Mouse (Mus musculus): Measurements from ENCODE around the gene Gm12216. TPM values are rescaled to one million over a fixed set of nuclear protein-coding genes. Genes with fewer than 3 reads are reported as not detected.

The Gm12216 gene
- total and polyA plus RNA-seq, 3 experiments, result not detected

DNA sequence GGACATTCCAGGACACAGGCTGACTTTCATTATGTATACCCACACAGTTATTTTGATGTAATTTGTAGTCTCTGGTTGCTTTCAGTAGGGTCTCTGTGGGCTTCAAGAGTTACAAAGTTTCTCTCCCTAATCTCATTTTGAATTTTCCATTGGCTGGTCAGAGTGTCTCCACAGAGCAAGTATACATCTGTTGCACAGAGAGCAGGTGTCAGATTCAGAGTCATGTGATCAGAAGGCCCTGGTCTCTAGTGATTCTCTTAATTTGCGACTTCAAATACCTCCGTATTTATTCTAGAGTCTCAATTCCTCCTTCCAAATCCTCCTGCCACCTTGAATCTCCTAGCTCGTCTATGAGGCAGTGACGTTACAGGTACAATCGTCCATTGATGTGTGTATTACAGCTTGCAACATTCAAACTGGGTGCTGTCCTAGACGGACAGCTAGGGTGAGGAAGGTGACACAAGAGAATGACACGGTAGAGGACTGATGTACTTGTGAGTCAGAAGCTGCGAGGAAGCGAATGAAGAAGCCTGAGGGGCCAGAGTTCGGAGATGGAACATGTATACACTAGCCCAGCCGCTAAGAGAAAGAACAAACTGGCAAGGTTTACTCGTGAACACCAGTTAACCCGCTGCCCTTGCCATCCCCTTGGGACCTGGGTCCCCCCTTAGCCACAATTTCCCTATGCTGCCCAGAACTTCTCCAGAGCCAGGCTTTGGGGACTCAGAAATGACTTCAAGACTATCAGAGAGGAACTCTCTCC lies 90.5 kb downstream of the Gm12216 start:
- no peak overlapping the region for H3K9ac ChIP-seq (ENCODE audit: control insufficient read depth, low read depth, low read length, poor library complexity, severe bottlenecking)
- H3K36me3 ChIP-seq (ENCODE audit: control insufficient read depth in 1 of 2, insufficient read depth in 2 of 2, low read length in 2 of 2), result peaks cover 0 to 9% of the 10 kb centered on the region in 2 experiments; a peak in 2 of 4 replicates
- peaks cover 0 to 16% of the 10 kb centered on the region in 2 experiments; a peak in 3 of 4 replicates for H3K4me1 ChIP-seq (ENCODE audit: control insufficient read depth in 1 of 2, insufficient read depth in 2 of 2, low read length in 2 of 2)
- no peak for TF ChIP-seq POLR2AphosphoS5 (IDR thresholded peaks at IDR 0.05; ENCODE audit: borderline replicate concordance, low read depth, low read length)
- TF ChIP-seq NELFE (IDR thresholded peaks at IDR 0.05; ENCODE audit: low read depth, low read length), result no peak
- no peak for TF ChIP-seq ETS1 (IDR thresholded peaks at IDR 0.05; ENCODE audit: low read depth, low read length)
- no peak for TF ChIP-seq MYB (IDR thresholded peaks at IDR 0.05; ENCODE audit: low read depth, low read length)
- TF ChIP-seq JUND (IDR thresholded peaks at IDR 0.05; ENCODE audit: low read depth, low read length), result no peak
- no peak for TF ChIP-seq TCF12 (IDR thresholded peaks at IDR 0.05; ENCODE audit: low read depth, low read length)
- TF ChIP-seq TAL1 (IDR thresholded peaks at IDR 0.05; ENCODE audit: low read length), result no peak
- TF ChIP-seq ZC3H11A (IDR thresholded peaks at IDR 0.05; ENCODE audit: low read depth, low read length), result no peak
- no peak for TF ChIP-seq HCFC1 (IDR thresholded peaks at IDR 0.05; ENCODE audit: low read depth, low read length)
- TF ChIP-seq E2F4 (IDR thresholded peaks at IDR 0.05; ENCODE audit: borderline replicate concordance, low read depth, low read length), result no peak
- no peak for TF ChIP-seq ZKSCAN1 (IDR thresholded peaks at IDR 0.05; ENCODE audit: low read depth, low read length)
- TF ChIP-seq TBP (IDR thresholded peaks at IDR 0.05; ENCODE audit: low read depth, low read length), result no peak
- no peak for TF ChIP-seq ZNF384 (IDR thresholded peaks at IDR 0.05; ENCODE audit: low read depth, low read length)
- TF ChIP-seq UBTF (IDR thresholded peaks at IDR 0.05; ENCODE audit: borderline replicate concordance, insufficient read depth, low read depth, low read length), result no peak
- TF ChIP-seq GABPA (IDR thresholded peaks at IDR 0.05; ENCODE audit: low read depth, low read length), result no peak
- TF ChIP-seq SIN3A (IDR thresholded peaks at IDR 0.05; ENCODE audit: low read length), result no peak
- TF ChIP-seq NRF1 (IDR thresholded peaks at IDR 0.05; ENCODE audit: insufficient read depth, low read depth, low read length, poor library complexity, severe bottlenecking), result no peak
- DNase-seq (ENCODE audit: low read depth, low spot score), result peak; percentile 25
- H3K9me3 ChIP-seq (replicated peaks; ENCODE audit: insufficient read depth, low read length), result no peaks in the 10 kb centered on the region
- no peaks in the 10 kb centered on the region; the same call in 1 of the 2 replicates for H3K79me2 ChIP-seq (ENCODE audit: control insufficient read depth, insufficient read depth, low read length, poor library complexity)
- H3K27me3 ChIP-seq (ENCODE audit: control insufficient read depth in 1 of 2, insufficient read depth in 2 of 2, low read length in 2 of 2), result peaks cover 3 to 7% of the 10 kb centered on the region in 2 experiments; a peak in 3 of 4 replicates
- H3K27ac ChIP-seq (ENCODE audit: control insufficient read depth, low read depth, low read length), result no peak overlapping the region
- H3K4me3 ChIP-seq (ENCODE audit: control insufficient read depth in 1 of 2, insufficient read depth in 1 of 2, low read depth in 2 of 2, low read length in 2 of 2), result no peak overlapping the region

DNA sequence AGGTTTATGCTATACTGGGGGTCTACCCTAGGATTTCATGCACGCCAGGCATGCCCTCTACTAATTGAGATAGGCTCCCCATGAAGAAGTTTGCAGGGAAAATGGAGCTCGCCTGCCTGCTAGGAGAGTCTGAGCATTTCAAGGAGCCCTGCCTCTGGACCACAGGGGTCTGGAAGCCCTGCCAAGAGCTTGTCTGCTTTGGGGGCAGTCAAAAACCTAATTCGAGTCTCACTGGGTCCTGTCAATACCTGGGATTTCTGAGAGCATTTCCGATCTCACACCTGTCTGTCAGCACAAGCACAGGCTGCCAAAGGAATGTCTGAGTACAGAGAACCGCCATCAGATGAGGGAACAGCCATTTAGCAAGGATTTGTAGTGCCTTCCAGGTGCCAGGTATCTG lies 94.5 kb downstream of the Gm12216 start:
- H3K9me3 ChIP-seq (replicated peaks; ENCODE audit: insufficient read depth, low read length), result no peaks in the 10 kb centered on the region
- no peak overlapping the region for H3K27ac ChIP-seq (ENCODE audit: control insufficient read depth, low read depth, low read length)
- no peak overlapping the region; the same call in 1 of the 2 replicates for H3K9ac ChIP-seq (ENCODE audit: control insufficient read depth, low read depth, low read length, poor library complexity, severe bottlenecking)
- DNase-seq (ENCODE audit: low read depth, low spot score), result no peak
- peaks cover 0 to 9% of the 10 kb centered on the region in 2 experiments; a peak in 2 of 4 replicates for H3K36me3 ChIP-seq (ENCODE audit: control insufficient read depth in 1 of 2, insufficient read depth in 2 of 2, low read length in 2 of 2)
- H3K27me3 ChIP-seq (ENCODE audit: control insufficient read depth in 1 of 2, insufficient read depth in 2 of 2, low read length in 2 of 2), result peaks cover 3% of the 10 kb centered on the region in 2 experiments; a peak in 3 of 4 replicates
- peaks cover 2 to 12% of the 10 kb centered on the region in 2 experiments; a peak in 3 of 4 replicates for H3K4me1 ChIP-seq (ENCODE audit: control insufficient read depth in 1 of 2, insufficient read depth in 2 of 2, low read length in 2 of 2)
- H3K4me3 ChIP-seq (ENCODE audit: control insufficient read depth in 1 of 2, insufficient read depth in 1 of 2, low read depth in 2 of 2, low read length in 2 of 2), result no peak overlapping the region
- H3K79me2 ChIP-seq (ENCODE audit: control insufficient read depth, insufficient read depth, low read length, poor library complexity), result no peaks in the 10 kb centered on the region; the same call in 1 of the 2 replicates
- TF ChIP-seq GATA1 (IDR thresholded peaks at IDR 0.05; ENCODE audit: low read depth, low read length), result no peak
- TF ChIP-seq BHLHE40 (IDR thresholded peaks at IDR 0.05; ENCODE audit: borderline replicate concordance, low read depth, low read length), result no peak
- no peak for TF ChIP-seq CTCF (IDR thresholded peaks at IDR 0.05 in 2 of 3, conservative IDR thresholded peaks at IDR 0.05 in 1 of 3; ENCODE audit: control insufficient read depth in 1 of 3, insufficient read depth in 1 of 3, low read depth in 2 of 3, low read length in 3 of 3, poor library complexity in 1 of 3, severe bottlenecking in 1 of 3)
- TF ChIP-seq CHD1 (IDR thresholded peaks at IDR 0.05; ENCODE audit: low read depth, low read length), result no peak
